Mouse (Mus musculus) layer of hippocampus, postnatal 10 days (tissue): ENCODE data around the gene Cox6b2. TPM values are rescaled to one million over a fixed set of nuclear protein-coding genes. Genes with fewer than 3 reads are reported as not detected.

Experiments
- DNase-seq, 2 experiments: peaks; one replicate each; pipeline ENCODE4 v3.0.0; 2021; ENCODE audit warnings: low spot score in 2 of 2
- total RNA-seq, 2 experiments: library from RNA; stranded (reverse); gene quantifications; 2 replicates each; pipeline ENCODE4 v1.2.3; 2021

Gene Cox6b2
- total RNA-seq, 2 experiments from 2014 or later, result 6.5 to 9.8 TPM

- DNase-seq, result peak in 1 of 2 experiments; percentile 34
These were observed 29.4 kb downstream of the Cox6b2 start for GRCm38 (mm10) chr7:4723508-4723907.

DNA sequence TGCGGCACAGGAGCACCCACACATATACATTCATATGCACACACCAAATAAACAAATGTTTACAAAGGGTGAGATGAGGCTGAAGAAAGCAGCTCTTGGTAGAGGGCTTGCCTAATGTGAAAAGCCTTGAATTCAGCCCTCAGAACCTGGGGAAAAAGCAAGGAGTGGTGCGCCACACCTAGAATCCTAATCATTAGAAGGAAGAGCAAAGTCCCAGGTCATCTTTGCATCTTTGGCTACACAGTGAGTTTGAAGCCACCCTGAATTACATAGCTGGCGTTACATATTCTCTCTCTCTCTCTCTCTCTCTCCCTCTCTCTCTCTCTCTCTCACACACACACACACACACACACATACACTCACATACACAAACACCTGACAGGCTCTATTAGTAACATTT is 33.6 kb downstream of the Cox6b2 start:
- DNase-seq, result no peak

DNA sequence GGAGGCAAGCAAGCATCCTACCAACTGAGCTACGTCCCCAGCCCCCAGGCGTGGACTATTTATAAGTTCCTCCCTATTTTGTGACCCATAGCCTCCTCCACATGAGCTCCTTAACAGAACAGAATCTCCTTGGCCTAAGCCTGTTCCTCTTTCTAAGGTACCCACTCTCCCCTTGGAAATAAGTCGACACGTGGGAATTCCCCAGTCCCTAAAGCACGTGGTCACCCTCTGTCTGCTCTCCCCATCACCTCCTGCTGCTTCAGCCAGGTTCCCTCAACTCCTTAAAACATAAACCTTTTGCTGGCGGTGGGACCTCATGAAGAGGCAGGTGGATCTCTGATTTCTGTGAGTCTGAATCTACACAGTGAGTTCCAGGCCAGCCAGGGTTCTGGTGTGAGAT is 35.9 kb downstream of the Cox6b2 start:
- no peak for DNase-seq

DNA sequence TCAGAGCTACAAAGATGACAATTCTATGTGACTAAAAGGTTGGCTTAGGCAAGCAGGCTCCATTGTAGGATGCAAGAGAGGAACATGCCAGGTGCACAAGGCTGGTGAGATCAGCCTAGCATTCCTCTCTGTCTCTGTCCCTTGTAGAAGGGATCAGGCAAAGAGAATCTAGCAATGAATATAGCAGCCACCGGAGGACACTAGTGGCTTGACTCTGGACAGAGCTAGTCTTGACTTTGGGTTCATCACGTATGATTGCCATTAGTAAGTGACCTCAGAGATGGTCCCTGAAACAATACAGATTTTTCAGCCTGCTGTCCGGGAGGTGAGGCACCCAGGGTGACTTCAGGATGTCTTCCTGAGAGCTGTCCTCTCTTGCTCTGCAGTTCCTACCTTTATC is 40.3 kb downstream of the Cox6b2 start:
- DNase-seq, result no peak

GRCm38 (mm10) chr7:4705098-4705497 is 47.8 kb downstream of the Cox6b2 start:
- DNase-seq, result peak; percentile 60 to 65

GRCm38 (mm10) chr7:4703195-4703594 is 49.7 kb downstream of the Cox6b2 start:
- no peak for DNase-seq

DNA sequence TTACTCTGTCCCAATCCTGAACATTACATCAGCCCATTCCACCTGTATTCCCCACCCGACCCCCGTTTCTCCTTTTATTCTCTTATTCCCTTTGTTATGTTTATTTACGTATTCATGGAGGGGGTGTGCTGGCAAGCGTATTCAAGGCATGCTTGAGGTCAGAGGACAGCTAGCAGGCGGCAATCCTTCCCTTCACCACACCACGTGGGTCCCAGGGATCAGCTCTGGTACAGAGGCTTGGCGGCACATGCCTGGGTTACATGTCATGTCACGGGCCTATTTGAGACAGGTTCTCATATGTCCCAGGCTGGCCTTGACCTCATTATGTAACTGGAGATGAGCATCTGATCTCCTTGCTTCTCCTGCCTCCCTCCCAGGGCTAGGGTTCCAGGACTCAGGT is 50.6 kb downstream of the Cox6b2 start:
- no peak for DNase-seq

Other genes with a start within 250 kb of the Cox6b2 start
- 1 to 10 TPM; 2.0 to 2.9 TPM for gene Tnnt1, start 236.7 kb downstream of the Cox6b2 start, total RNA-seq
- gene Tnni3, start 228.9 kb downstream of the Cox6b2 start, total RNA-seq, result 1 to 10 TPM in 1 of 2 experiments, under 1 TPM in 1; 0.94 to 2.0 TPM
- 1 to 10 TPM; 1.2 to 1.4 TPM for gene Dnaaf3, start 220.6 kb downstream of the Cox6b2 start, total RNA-seq
- 100 to 1,000 TPM; 203 to 205 TPM for gene Syt5, start 205.6 kb downstream of the Cox6b2 start, total RNA-seq
- 1 to 10 TPM; 1.1 TPM for gene Ptprh, start 149.1 kb downstream of the Cox6b2 start, total RNA-seq
- gene Tmem86b, start 121.7 kb downstream of the Cox6b2 start, total RNA-seq, result 10 to 100 TPM; 13.9 to 18.5 TPM
- 100 to 1,000 TPM; 112 to 121 TPM for gene Ppp6r1, start 94.1 kb downstream of the Cox6b2 start, total RNA-seq
- gene Hspbp1, start 68.0 kb downstream of the Cox6b2 start, total RNA-seq, result 10 to 100 TPM; 93.2 to 97.2 TPM
- gene Brsk1, start 62.5 kb downstream of the Cox6b2 start, total RNA-seq, result 100 to 1,000 TPM; 280 to 313 TPM
- gene Tmem150b, start 27.8 kb downstream of the Cox6b2 start, total RNA-seq, result not detected
- gene Kmt5c, start 13.0 kb downstream of the Cox6b2 start, total RNA-seq, result 10 to 100 TPM; 43.5 to 45.9 TPM
- not detected for gene Fam71e2, start 18.2 kb upstream of the Cox6b2 start, total RNA-seq
- gene Il11, start 29.8 kb upstream of the Cox6b2 start, total RNA-seq, result under 1 TPM; 0.38 to 0.41 TPM
- not detected for gene Tmem190, start 29.8 kb upstream of the Cox6b2 start, total RNA-seq
- 1 to 10 TPM; 4.3 to 5.4 TPM for gene Tmem238, start 36.6 kb upstream of the Cox6b2 start, total RNA-seq
- 100 to 1,000 TPM; 540 to 663 TPM for gene Rpl28, start 39.8 kb upstream of the Cox6b2 start, total RNA-seq
- gene Ube2s, start 59.5 kb upstream of the Cox6b2 start, total RNA-seq, result 100 to 1,000 TPM; 129 to 166 TPM
- 100 to 1,000 TPM; 107 to 116 TPM for gene Shisa7, start 91.6 kb upstream of the Cox6b2 start, total RNA-seq
- 1 to 10 TPM; 3.0 to 4.3 TPM for gene Isoc2b, start 117.2 kb upstream of the Cox6b2 start, total RNA-seq
- gene Isoc2a, start 124.1 kb upstream of the Cox6b2 start, total RNA-seq, result 1 to 10 TPM; 7.2 to 8.2 TPM
- under 1 TPM in 1 of 2 experiments, not detected in 1; 0.45 TPM for gene Gm36210, start 153.4 kb upstream of the Cox6b2 start, total RNA-seq
- 10 to 100 TPM; 14.3 TPM for gene Zfp628, start 162.1 kb upstream of the Cox6b2 start, total RNA-seq
- gene Nat14, start 168.9 kb upstream of the Cox6b2 start, total RNA-seq, result 10 to 100 TPM; 57.9 to 67.4 TPM
- gene Ssc5d, start 172.7 kb upstream of the Cox6b2 start, total RNA-seq, result 1 to 10 TPM; 2.9 to 3.0 TPM
- gene Sbk2, start 211.3 kb upstream of the Cox6b2 start, total RNA-seq, result not detected
- gene Sbk3, start 218.1 kb upstream of the Cox6b2 start, total RNA-seq, result under 1 TPM; 0.40 to 0.57 TPM
- 10 to 100 TPM; 38.2 to 46.0 TPM for gene Zfp579, start 243.1 kb upstream of the Cox6b2 start, total RNA-seq